Mouse (Mus musculus): ENCODE measurements around the gene Alad. TPM values are rescaled to one million over a fixed set of nuclear protein-coding genes. Genes with fewer than 3 reads are reported as not detected.

Alad gene
- total RNA-seq, 2 experiments from 2014 or later: 21.7 to 32.8 TPM

- intact Hi-C loops (cut with DNase I): no loop called here
- DNase-seq: no peak
Measured at GRCm38 (mm10) chr4:62477542-62478244, 42.0 kb downstream of the Alad start.

GRCm38 (mm10) chr4:62475793-62476192 lies 43.9 kb downstream of the Alad start:
- intact Hi-C loops (cut with DNase I): no loop called here
- Histone ChIP-seq H3K4me3 (no peak overlapping the region), H3K27ac (no peak overlapping the region)
- no peak for DNase-seq
- no peak for TF ChIP-seq CTCF (IDR thresholded peaks at IDR 0.05)

More at GRCm38 (mm10) chr4:62477542-62478244, 42.0 kb downstream of the Alad start:
- no peak overlapping the region for H3K4me3 ChIP-seq
- H3K27ac ChIP-seq: no peak overlapping the region
- TF ChIP-seq CTCF (IDR thresholded peaks at IDR 0.05): no peak

DNA sequence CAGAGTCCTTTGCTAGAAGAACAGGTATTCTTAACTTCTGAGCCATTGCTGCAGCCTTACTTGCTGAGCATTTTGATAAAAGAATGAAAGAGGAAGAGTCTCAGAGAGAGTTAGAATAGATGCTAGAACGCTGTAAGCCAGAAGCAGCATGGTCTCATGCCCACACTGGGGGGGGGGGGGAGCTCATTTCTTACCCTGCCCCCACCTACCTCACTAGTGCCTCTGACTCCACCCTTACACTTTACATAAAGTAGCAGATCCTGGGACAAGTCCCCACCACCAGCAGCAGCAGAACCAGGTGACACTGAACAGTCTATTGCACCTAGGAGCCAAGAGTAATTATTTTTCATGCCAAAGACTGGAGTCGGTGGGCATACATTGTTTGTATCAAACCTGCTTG lies 44.6 kb downstream of the Alad start:
- H3K4me3 ChIP-seq: no peak overlapping the region
- intact Hi-C loops (cut with DNase I): no loop called here
- H3K27ac ChIP-seq: no peak overlapping the region
- no peak for DNase-seq
- no peak for TF ChIP-seq CTCF (IDR thresholded peaks at IDR 0.05)

- TF ChIP-seq CTCF (IDR thresholded peaks at IDR 0.05): no peak
- H3K4me3 ChIP-seq: no peak overlapping the region
Measured at GRCm38 (mm10) chr4:62472071-62472470, 47.6 kb downstream of the Alad start.

DNA sequence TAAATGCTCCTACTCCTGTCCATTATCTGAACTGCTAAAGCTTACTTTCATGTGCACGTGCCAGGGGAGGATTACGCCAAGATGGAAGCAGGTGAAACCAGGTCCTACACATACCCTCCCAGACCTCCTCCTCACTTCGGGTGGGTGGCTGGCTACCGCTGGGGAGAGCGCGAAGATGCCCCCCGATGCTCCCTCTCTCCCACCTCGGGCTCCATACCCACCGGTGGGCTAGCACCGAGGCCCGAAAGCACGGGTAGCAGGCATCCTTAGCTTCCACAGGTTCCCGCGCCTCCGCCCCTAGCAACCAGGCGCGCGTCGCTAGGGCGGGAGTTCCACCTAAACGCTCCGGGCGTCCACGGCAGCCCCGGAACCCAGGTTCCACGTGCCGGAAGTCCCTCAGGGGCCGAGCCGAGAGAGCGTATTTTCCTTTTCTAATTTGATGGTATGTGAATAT lies 49.1 kb downstream of the Alad start, which contains the start of gene Wdr31:
Wdr31 (minus strand) TSS at position 299 of the 454 bp plus-strand sequence.
- H3K4me3 ChIP-seq: peak within 1 kb of the TSS; percentile 85
- H3K27ac ChIP-seq: peak within 1 kb of the TSS; percentile 68
- intact Hi-C loops (cut with DNase I): no loop called here
- peak; percentile 81 for DNase-seq
- TF ChIP-seq CTCF (IDR thresholded peaks at IDR 0.05): no peak

More at GRCm38 (mm10) chr4:62472071-62472470, 47.6 kb downstream of the Alad start:
- DNase-seq: no peak
- H3K27ac ChIP-seq: no peak overlapping the region
- intact Hi-C loops (cut with DNase I): no loop called here

GRCm38 (mm10) chr4:62468158-62468557 lies 51.6 kb downstream of the Alad start:
- intact Hi-C loops (cut with DNase I): no loop called here
- H3K4me3 ChIP-seq: no peak overlapping the region
- peak; percentile 35; the same call in 1 of the 2 replicates for TF ChIP-seq CTCF (IDR thresholded peaks at IDR 0.05)
- H3K27ac ChIP-seq: no peak overlapping the region
- no peak for DNase-seq

- Histone ChIP-seq H3K4me3 (no peak overlapping the region), H3K27ac (no peak overlapping the region)
- TF ChIP-seq CTCF (IDR thresholded peaks at IDR 0.05): no peak
- intact Hi-C loops (cut with DNase I): no loop called here
- no peak for DNase-seq
Measured at GRCm38 (mm10) chr4:62463124-62463523, 56.6 kb downstream of the Alad start.

DNA sequence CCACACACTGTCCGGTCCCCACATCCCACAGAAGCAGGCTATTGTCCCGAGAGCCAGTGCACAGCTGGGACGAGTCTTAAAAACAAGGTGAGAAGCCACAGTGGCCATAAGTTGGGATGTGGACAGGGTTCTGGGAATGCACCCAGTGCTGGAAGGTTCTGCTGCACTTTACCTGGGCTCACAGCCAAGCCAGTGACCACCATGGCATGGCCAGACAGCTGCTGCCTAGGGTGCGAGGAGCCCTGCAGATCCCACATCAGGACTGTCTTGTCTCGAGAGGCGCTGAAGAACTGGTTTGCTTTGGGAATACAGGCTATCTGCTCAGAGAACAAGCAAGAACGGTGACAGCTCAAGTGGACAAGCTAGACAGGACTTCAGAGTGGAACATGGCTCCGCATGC lies 59.4 kb downstream of the Alad start:
- no peak overlapping the region for H3K27ac ChIP-seq
- no peak for DNase-seq
- intact Hi-C loops (cut with DNase I): no loop called here
- no peak overlapping the region for H3K4me3 ChIP-seq
- TF ChIP-seq CTCF (IDR thresholded peaks at IDR 0.05): no peak

Other genes with a start within 250 kb of the Alad start
- 10 to 100 TPM; 12.6 TPM for gene Fkbp15, start 159.4 kb downstream of the Alad start, total RNA-seq (2021)
- 10 to 100 TPM in 1 of 2 experiments, 1 to 10 TPM in 1; 9.7 to 12.0 TPM for gene Slc31a1, start 159.2 kb downstream of the Alad start, total RNA-seq (2021)
- gene Cdc26, start 111.3 kb downstream of the Alad start, total RNA-seq (2021): 10 to 100 TPM; 46.8 to 50.0 TPM
- 10 to 100 TPM; 15.8 to 17.5 TPM for gene Prpf4, start 111.1 kb downstream of the Alad start, total RNA-seq (2021)
- not detected for gene Rnf183, start 84.7 kb downstream of the Alad start, total RNA-seq (2021)
- gene Wdr31, start 49.0 kb downstream of the Alad start, total RNA-seq (2021): under 1 TPM; 0.26 to 0.28 TPM
- not detected for gene Bspry, start 39.9 kb downstream of the Alad start, total RNA-seq (2021)
- gene Hdhd3, start 16.5 kb downstream of the Alad start, total RNA-seq (2021): 1 to 10 TPM; 1.3 to 1.6 TPM
- gene Pole3, start 5.2 kb upstream of the Alad start, total RNA-seq (2021): 10 to 100 TPM; 15.5 to 18.5 TPM
- under 1 TPM in 1 of 2 experiments, not detected in 1; 0.17 TPM for gene 4933430I17Rik, start 5.5 kb upstream of the Alad start, total RNA-seq (2021)
- 10 to 100 TPM in 1 of 2 experiments, 1 to 10 TPM in 1; 8.6 to 10.3 TPM for gene Rgs3, start 39.9 kb upstream of the Alad start, total RNA-seq (2021)